Mouse (Mus musculus) regulatory T cell (primary cell): ENCODE measurements around the gene Scube3.

ENCODE experiments used
- in situ Hi-C: fragments of 300-600 bp; cut with MboI, MseI; formaldehyde crosslinking; loops from one replicate; pipeline ENCODE4 v1.15.1; 2025; ENCODE audit warnings: high pct_unique_total_duplicates

Gene Scube3

DNA sequence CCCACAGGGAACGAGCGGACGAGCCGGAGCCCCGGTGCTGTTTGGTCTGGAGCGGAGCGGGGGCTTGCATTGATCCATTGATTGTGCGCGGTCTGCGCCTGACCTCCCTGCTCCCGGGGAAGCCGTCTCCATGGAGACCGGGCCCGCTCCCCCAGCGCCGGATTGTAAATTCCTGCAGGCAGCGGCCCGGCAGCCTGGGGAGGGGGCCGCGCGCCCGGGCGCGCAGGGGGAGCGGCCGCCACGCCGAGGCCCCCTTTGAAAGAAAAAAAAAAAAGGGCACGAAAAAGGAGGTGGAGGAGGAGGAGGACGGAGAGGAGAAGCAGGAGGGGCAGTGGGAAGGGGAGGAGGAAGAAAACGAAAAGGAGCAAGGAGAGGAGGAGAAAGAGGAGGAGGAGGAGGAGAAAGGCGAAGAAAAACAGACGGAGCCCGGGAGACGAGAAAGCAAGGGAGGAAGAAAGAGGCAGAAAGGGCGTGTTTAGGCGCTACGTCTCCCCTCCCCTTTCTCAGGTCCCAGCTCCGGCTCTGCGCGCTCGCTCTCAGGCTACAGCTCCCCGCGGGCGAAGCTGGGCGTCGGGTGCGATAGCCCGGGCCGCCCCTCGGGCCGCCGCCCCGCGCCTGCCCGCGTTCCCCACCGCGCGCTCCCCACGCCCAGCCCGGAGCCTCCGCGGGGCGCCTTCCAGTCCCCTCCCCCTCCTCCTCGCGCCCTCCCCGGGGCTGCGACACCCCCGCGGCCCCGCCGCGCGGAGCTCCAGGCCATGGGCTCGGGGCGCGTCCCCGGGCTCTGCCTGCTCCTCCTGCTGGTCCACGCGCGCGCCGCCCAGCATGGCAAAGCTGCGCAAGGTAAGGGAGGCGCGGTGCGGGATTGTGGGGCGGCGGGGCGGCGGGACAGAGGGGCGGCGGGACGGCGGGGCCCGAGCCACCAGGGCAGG lies at the start of gene Scube3:
Gene Scube3, plus strand, starts transcription at position 371 of the 929 bp plus-strand sequence.
- in situ Hi-C loops = no loop called here

DNA sequence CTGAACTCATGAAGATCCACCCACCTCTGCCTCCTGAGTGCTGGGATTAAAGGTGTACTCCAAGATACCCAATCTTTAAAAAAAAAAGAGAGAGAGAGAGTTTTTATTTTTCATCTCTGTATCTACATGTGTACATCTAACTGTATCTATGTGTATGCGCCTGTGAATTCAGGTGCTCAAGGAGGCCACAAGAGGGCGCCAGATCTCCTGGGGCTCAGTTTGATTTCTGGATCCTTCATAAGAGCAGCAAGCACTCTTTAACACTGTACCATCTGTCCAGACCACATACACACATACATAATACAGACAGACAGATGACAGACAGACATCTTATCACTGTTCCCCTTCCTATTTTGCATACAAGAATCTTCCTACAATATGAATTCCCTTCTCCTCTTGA lies 49.6 kb upstream of the Scube3 start:
- in situ Hi-C loops = no loop called here

DNA sequence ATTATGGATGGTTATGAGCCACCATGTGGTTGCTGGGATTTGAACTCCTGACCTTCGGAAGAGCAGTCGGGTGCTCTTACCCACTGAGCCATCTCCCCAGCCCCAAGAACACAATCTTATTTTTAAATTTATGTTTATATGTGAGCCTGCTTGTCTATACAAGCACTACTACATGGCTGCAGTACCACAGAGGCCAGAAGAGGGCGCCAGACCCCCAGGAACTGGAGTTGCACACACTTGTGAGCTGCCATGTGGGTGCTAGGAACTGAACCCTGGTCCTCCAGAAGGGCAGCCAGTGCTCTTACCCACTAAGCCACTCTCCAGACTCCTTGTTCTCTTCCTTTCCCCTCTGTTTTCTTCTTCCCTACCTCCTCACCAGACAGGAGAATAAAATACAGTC lies 48.1 kb upstream of the Scube3 start:
- in situ Hi-C loops = no loop called here

DNA sequence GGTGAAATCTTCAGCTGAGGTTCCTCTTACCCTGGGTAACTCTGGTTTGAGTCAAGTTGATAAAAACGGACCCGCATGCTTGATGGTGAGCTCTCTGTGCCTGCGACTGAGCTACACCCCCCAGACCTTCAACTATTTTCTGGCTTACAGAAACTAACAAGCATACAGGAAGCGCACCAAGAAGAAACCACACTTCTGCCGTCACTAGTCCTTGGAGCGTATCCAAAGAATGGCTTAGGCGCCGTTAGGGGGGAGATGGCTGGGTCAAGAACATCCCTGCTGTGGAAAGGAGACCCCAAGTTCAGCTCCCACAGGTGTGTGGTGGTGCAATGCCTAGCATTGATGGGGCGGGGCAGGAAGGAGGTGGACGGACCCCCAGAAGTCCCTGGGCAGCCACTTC lies 45.5 kb upstream of the Scube3 start:
- in situ Hi-C loops = no loop called here

DNA sequence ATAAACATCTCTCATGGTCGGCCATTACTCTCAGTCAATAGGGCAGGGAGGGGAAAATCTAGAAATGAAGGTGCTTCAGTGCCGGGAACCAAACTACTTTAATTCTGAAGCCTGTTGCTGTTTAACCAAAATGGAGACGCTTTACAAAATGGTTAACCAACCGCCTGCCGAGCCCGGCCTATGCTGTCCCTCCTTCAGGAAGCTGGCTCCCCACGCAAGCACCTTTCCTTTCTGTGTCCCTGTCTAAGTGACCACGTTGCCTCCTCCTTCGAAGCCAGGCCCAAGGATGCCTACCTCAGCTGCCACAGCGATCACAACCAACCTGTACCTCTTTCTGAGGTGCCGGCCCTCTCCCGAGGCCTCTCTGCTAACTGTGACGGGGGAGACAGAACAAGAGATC lies 44.6 kb upstream of the Scube3 start:
- in situ Hi-C loops = no loop called here

DNA sequence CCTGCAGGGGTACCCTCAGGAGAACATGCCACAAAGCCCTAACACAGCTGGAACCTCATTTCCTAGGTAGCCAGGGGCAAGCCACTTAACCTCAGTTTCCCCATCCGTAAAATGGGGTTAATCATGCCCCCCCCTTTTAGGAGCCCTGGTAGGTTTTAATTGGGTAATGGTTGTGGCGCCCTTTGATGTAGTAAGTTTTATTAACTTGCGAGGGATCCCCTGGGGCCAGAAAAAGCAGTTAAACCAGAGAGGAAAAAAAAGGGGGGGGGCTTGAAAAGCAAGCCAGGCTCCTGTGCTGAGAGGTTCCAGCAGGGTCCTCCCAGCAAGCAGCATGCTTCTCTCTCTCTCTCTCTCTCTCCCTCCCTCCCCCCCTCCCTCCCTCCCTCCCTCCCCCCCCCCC lies 42.9 kb upstream of the Scube3 start:
- in situ Hi-C loops = no loop called here

DNA sequence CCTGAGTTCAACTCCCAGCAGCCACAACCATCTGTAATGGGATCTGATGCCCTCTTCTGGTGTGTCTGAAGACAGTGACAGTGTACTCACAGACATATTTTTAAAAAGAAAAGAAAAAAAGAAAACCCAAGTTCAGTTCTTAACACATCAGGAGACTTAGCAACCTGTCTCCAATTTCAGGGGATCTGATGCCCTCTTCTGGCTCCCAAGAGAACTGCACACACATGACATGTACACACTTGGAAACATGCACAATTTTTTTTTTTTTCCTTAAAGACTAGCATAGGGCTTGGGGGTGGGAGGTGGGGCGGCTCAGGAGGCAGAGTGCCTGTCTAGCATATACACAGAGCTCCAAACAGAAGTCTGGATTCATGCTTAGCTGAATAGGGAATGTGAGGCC lies 41.3 kb upstream of the Scube3 start:
- in situ Hi-C loops = loop anchor here (5.0 kb wide), 1 partner anchor 67 kb away; no protein-coding TSS in a partner anchor

DNA sequence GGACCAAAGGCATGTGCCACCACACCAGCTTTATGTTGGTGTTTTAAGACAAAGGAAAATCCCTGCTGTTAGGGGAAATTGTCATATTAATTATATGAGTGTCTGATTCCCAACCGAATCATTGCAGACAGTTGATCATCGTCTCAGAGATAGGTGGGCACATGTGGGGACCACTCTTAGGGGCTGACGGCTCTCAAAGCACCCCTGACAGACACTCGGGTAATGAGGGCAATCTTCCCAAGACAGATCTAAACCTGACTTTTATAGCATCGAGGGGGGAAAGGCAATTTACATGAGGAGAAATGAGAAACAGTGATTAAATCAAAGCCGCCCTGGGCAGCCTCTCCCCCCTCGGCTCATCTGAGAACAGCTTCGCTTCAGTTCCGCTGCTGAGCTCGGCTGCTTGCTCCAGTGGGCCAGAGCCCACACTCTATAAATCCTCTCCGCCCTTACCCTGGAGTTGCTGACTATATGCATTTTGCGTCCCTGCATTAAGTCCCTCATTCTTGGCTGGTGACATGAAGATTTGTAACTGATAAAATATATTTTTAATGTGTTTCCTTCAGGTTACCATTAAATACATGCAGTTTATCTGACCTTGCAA lies 40.6 kb upstream of the Scube3 start:
- in situ Hi-C loops = loop anchor here (5.0 kb wide), 1 partner anchor 66 kb away; no protein-coding TSS in a partner anchor

DNA sequence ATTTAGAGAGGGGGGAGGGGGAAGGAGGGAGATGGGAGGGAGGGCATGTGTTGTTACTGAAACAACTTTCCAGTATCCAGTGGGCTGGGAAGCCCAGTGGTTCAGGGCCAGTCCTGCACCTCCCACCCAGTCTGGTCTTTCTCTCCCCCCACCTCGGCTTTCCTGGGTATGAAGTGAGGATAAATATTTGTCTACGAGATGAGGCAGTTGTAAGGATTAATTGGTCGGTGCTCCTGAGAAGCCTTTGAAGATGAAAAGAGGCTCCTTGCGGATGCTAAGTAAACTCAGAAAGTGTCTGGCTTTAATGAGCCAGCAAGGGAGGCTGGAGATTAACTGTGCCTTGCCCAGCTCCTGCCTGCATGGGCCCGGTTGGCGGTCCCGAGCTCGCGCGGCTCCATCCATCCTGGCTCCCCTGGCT lies 40.0 kb upstream of the Scube3 start:
- in situ Hi-C loops = loop anchor here (5.0 kb wide), 1 partner anchor 65 kb away; no protein-coding TSS in a partner anchor

DNA sequence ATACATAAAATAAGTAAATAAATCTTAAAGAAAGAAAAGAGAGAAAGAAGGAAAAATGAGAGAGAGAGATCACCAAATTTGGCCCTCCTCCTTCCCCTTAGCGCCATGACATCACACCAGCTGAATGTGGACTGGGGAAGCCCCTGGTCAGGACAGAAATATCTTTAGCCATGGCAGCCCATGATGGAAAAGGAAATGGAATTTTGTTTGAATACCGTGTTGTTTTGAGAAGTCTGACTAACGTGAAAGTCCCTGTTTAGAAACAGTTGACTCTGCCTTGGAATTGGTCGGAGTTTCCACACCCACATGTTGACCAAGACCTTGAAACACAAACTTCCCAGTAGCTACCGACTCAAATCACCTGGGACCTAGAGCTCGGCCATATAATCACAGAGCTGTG lies 37.5 kb upstream of the Scube3 start:
- in situ Hi-C loops = loop anchor here (5.0 kb wide), 1 partner anchor 63 kb away; no protein-coding TSS in a partner anchor

DNA sequence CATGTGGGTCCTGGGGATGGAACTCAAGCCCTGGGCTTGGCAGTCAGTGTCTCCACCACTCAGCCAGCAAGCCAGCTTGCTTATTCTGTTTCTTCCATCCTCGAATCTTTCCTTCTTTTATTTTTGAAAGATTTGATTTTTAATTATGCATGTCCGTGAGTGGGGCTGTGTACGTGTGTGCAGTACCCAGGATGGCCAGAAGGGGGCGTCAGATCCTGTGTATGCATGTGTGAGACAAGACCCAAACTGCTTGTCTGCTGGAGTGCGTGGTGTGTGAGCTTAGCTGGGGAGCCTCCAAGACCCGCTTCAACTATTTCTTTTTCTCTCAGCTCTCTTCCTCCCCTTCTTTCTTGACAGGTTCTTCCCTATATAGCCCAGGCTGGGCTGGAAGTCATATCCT lies 35.6 kb upstream of the Scube3 start:
- in situ Hi-C loops = no loop called here

DNA sequence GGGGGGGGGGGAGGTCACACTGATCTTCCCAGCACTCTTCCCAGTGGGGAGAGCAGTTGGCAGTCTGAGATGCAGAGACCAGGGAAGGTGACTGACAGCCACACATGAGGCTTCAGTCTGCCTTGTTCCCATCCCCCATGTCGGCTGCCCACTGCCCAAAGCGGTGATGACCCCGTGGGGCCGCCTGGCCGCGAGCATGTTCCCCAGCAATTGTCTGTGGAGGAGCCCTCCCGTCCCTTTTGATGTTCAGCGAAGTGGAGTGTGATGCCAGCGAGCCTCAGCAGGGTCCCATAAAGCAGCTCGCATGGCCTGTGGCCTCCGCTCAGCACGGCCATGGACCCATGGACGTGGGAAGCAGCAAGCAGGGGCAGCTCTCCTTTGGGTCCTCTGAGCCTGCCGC lies 34.7 kb upstream of the Scube3 start:
- in situ Hi-C loops = no loop called here

DNA sequence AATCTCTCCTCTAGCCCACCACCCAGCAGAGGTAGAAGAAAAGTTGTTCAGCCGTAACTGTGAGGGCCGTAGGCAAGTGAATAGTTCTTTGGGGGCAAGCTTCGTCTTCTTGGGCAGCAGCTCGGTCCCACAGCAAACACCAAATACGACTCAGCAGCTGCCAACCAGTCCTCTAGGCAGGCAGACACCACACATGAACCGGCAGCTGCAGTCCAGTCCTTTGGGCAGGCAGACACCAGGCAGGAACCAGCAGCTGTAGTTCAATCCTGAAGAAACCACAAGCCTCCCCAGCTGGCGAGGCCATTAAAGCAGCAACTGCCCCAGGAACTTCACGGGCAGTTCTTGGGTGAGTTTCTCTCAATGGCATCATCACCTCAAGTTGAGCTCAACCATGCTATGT lies 29.7 kb upstream of the Scube3 start:
- in situ Hi-C loops = no loop called here

DNA sequence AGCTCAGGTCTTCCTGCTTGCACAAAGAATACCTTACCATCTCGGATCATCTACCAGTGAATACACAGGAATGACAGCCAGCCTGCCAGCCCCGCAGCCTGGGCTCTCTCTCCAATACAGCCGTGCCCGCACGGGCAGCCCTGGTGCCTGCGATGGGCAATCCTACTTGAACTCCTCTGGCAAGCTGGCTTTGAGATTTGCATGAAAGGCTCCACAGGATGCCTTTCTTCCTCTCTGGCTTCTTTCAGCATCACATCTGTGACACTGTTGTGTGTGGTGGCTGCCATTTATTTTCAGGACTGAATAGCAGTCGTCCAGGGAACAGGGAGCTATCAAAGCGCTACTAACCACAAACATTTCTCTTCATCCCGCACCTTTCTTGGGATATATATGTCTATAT lies 25.6 kb upstream of the Scube3 start:
- in situ Hi-C loops = no loop called here

DNA sequence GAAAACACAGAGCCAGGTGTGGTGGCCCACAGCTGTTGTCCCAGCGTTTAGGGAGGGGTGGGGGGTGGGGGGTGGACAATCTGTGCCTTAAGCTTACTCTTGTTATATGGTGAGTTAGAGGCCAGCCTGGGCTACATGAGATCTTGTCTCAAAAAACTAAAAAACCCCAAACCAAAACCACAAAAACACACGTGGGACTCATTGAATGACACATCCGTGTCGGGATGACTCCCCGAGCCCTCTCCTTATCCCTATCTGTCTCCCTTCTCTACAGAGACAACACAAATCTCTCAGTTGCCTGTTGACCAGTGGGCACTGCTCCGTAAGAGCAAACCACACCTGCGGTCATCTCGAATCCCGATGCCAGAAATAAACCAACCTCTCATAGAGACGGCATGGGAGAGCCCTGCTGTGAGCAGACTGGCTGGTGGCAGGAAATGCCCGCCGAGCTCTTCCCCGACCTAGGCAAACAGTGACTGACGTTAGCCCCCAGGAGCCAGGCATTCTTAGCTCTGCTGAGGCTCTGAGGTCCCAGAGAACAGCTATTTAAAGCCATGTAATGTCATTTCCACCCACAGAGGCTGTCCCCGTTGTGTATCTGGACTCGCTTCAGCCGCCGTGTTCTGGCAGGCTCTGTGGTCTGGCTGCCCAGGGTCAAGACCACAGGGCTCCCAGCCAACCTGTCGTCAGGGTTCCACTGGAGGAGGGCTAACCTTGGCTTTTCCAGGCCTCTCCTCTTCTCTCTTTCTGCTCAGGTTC lies 24.3 kb upstream of the Scube3 start:
- in situ Hi-C loops = no loop called here

DNA sequence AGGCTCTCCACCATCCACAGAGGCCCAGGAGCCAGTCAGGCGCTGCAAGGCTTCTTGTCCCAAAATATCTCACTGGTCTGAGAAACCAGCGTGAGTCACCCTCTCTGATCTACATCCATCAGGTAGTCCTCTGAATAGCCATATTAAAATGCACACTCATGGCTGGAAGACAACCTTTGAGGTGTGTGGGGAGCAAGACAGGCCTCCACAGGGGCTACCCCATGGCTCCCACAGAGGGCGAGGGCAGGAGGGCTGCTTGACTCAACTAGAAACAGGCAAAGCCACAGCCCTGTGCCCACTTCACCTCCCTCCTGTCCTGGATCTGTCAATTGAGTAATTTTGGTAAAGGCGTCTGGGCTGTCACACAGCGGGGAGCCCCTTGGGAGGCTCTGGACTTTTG lies 21.5 kb upstream of the Scube3 start:
- in situ Hi-C loops = no loop called here

DNA sequence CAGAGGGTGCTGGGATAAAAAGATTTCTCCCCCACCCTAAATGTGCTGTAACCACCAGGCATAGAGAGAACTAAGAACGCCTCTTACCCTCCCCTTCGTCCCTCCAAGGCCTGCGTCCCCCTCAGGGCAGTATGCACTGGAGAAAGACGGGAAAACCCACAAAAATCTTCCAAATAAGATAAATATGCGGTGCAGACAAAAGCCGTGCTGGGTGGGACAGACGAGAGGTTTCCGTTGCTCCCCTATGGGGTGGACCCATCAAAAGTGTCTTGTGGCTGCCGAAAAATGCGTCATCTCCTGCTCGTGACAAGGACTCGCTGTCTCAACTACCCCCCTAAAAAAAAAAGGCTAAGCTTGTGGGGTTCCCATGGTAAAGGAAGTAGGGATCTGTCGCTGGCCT lies 19.0 kb upstream of the Scube3 start:
- in situ Hi-C loops = no loop called here

DNA sequence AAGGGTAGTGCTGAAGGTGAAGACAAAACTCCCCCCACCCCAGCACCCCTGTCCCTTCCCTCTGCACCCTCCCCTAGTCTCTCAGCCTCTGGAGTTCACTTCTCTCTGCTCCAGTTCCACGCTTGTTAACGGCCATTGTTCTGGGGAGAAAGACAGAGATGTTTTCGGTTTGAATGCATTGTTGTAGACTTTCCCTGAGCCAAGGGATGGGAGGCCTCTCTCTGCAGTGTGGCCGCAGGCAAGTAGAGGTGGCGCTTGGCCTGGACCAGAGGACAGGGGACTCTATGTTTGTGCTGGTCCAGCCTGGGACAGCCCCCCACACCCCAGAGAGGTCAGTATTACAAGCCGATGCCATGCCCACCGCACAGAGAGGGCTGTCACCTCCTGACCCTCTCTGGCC lies 18.3 kb upstream of the Scube3 start:
- in situ Hi-C loops = no loop called here

DNA sequence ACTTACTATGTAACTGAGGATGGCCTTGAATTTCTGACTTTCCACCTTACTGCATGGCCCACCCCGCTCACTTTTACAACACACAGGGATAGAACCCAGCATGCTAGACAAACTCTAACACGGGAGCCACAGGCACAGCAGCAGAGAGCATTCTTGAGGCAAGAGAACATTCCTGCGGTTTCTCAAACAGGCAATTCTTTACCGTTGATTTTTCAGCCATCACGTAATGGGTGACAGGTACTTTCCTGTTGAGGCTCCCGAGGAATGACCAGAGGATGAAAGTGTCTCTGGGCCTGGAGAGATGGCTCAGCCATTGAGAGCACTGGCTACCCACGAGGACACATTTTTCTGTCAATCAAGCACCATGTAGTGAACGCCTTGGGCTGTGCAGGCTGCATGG lies 17.6 kb upstream of the Scube3 start:
- in situ Hi-C loops = no loop called here

DNA sequence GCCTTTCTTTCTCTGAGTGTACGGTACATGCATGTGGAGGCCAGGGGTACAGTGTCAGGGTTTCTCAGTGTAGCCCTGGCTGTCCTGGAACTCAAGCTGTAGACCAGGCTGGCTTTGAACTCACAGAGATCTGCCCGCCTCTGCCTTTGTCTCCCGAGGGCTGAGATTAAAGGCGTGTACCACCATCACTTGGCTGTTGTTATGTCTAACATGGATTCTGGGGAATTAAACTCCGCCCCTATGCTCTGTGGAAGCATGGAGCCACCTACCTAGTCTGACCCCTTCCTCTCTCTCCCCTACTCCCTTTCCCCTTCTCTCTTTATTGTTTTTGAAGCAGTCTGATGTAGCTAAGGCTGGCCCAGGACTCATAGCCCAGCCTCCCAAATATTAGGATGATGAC lies 12.1 kb upstream of the Scube3 start:
- in situ Hi-C loops = loop anchor here (5.0 kb wide), 1 partner anchor 57 kb away; no protein-coding TSS in a partner anchor

DNA sequence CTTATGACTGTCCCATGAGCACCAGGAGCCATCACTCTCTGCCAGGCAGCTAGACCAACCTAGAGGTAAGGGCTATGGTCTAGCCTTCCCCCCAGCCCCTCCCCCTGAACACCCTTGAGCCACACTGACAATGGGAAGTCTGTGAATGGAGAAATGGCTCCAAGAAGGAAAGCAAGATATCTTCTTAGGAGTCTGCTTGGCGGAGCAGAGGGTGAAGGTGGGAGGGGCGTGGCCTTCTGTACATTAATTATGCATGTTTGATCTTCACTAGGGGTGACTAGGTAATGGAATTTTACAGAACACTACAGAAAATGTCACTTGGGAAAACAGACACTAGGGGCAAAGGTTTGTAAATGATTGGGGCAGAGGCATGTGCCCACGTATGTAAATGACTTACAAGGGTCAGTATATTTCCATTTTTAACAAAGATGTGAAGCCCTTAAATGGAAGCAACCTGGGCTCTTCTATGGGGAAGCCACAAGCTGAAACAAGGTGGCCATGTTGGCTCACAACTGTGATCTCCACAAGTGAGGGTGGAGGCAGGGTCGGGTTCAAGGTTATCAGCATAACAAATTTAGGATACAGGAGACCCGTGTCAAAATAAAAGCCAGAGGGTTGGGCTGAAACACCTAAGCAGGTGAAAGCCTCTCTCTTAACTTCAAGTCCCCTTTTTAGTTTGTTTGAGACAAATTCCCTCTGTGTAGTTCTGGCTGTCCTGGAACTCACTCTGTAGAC lies 11.4 kb upstream of the Scube3 start:
- in situ Hi-C loops = loop anchor here (5.0 kb wide), 1 partner anchor 58 kb away; no protein-coding TSS in a partner anchor
